17 mouse cellular contexts compared by ENCODE assay signal in the genomic region with DNA sequence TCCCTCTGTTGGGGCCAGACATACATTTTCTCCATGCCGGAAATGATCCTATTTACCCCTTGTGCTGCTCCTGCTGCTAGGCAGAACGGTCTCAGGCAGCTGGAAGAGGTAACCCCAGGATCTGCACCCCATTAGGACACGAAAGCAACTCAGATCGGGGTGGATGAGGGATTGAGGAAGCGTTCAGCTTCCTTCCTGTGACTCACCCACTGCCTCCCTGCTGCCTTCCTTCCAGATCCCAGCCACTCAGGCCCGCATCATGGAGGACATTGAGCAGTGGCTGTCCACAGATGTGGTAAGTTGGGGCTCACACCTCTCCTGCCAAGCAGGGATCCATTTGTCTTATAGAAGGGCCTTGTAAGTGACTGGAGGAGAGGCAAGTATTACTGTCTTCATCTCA.
"Had no signal": no experiment of that assay in that cellular context is flagged by ENCODE, and none has a peak within 500 bp of the region (broad histone marks: within the 10 kb centered on the region; RNA-seq: fewer than 3 reads in every experiment).

No protein-coding gene starts in this region.

- H3K4me1 ChIP-seq: limb, embryonic 13.5 days; midbrain, embryonic 10.5 days had no signal

- H3K9me3 ChIP-seq: limb, embryonic 13.5 days; liver, embryonic 15.5 days; midbrain, embryonic 10.5 days; neural tube, embryonic 15.5 days had no signal

- H3K27ac ChIP-seq: limb, embryonic 13.5 days; liver, embryonic 15.5 days; midbrain, embryonic 10.5 days; neural tube, embryonic 15.5 days had no signal

- H3K27me3 ChIP-seq: limb, embryonic 13.5 days; liver, embryonic 15.5 days; neural tube, embryonic 15.5 days had no signal

- H3K4me3 ChIP-seq: limb, embryonic 13.5 days; liver, embryonic 15.5 days; midbrain, embryonic 10.5 days; myocyte; neural tube, embryonic 15.5 days had no signal

- H3K4me2 ChIP-seq: limb, embryonic 13.5 days; liver, embryonic 15.5 days; lung, embryonic 14.5 days; neural tube, embryonic 15.5 days had no signal

- DNase-seq: kidney, adult 18-20 months; kidney, postnatal 10 days; kidney, postnatal 4 days; left cerebral cortex, postnatal 4 days; lung, embryonic 14.5 days; lung, postnatal 10 days; lung, postnatal 4 days; midbrain, embryonic 14.5 days; right cerebral cortex, adult 18-20 months; right cerebral cortex, postnatal 25 days; thymus, adult 18-20 months; thymus, postnatal 36 days had no signal

- H3K9ac ChIP-seq: limb, embryonic 13.5 days; liver, embryonic 15.5 days; lung, embryonic 14.5 days; neural tube, embryonic 15.5 days had no signal
